Mouse (Mus musculus) ES-Bruce4 (cell line): ENCODE results near the gene Bcl7a.

Experiments used
- CTCF ChIP-seq: IDR thresholded peaks from one replicate; pipeline ENCODE4 v1.8.1; 2011; ENCODE audit warnings: low read depth, low read length
- EP300 ChIP-seq: IDR thresholded peaks from 2 replicates; pipeline ENCODE4 v1.6.1; 2011; ENCODE audit warnings: low read depth, low read length; ENCODE audit not compliant: insufficient read depth

DNA sequence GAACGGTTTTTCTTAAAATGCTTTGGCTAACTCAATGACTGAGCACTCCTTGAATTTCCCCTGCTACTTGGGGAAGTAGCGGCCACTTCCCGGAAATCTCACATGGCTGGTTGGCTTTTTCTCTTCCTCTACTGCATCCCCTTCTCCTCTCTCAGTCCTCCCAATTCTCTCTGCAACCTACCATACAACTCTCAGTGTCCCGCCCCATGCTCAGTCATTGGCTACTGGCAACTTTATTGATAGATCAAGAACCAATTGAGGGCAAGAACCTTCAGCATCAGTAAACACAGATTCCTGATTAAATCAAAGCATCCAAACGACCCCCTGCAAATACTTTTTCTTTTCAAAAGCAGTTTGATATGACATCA lies 47.8 kb downstream of the Bcl7a start:
- no peak for TF ChIP-seq EP300
- TF ChIP-seq CTCF = no peak
